9 mouse cellular contexts compared by ENCODE assay signal in the genomic region with DNA sequence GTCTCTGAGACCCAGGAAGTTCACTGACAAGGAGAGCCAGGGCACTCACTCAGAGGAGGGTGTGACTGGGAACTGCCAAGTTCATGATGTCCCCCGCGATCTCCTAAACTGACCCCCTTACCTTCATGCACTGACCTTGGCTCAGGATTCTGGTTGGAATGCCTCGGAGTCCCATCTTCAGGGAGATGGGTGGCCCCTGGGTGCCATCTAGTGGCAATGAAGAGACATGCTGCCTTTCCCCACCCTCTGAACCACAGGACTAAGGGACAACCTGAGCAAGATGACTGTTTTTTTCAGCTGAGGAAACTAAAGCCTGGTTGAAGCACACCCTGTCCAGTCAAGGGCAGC. TPM values are rescaled to one million over a fixed set of nuclear protein-coding genes. Genes with fewer than 3 reads are reported as not detected.
DNase-seq lines count a peak whose midpoint lies in the region; ATAC-seq and TF ChIP-seq lines count a peak whose summit lies in the region.
"Had no signal": no experiment of that assay in that cellular context is flagged by ENCODE, and none has a peak within 500 bp of the region (broad histone marks: within the 10 kb centered on the region; RNA-seq: fewer than 3 reads in every experiment).

No protein-coding gene starts in this region.

- WGBS in hindbrain, embryonic 11.5 days = 21% methylated on average over 3 of the region's 3 CpGs
- WGBS in hindbrain, embryonic 13.5 days = 16% methylated on average over 3 of the region's 3 CpGs
- WGBS in cerebellum, adult 2 months = 0% methylated on average over 3 of the region's 3 CpGs

- peak; percentile 86 for TF ChIP-seq CTCF in E14TG2a.4 (conservative IDR thresholded peaks at IDR 0.05; ENCODE audit: low read length)
- peak; percentile 96 for TF ChIP-seq CTCF in cerebellum, adult 2 months (IDR thresholded peaks at IDR 0.05; ENCODE audit: borderline replicate concordance, insufficient read depth, low read depth, low read length)

- DNase-seq in hindbrain, embryonic 11.5 days (ENCODE audit: low spot score) = peak; percentile 70
- peak; percentile 60 to 62 for DNase-seq in cerebellum, adult 2 months
- DNase-seq in gastrocnemius, postnatal 4 days (ENCODE audit: low spot score in 2 of 2) = peak; percentile 46 to 49
- peak; percentile 55 to 74 for DNase-seq in kidney, postnatal 36 days

- ATAC-seq in hindbrain, embryonic 11.5 days (ENCODE audit: low FRiP score) = no peak
- no peak for ATAC-seq in hindbrain, embryonic 13.5 days (ENCODE audit: low FRiP score)
- peak; percentile 37; the same call in 1 of the 2 replicates for ATAC-seq in megakaryocyte progenitor cell, adult 5-6 weeks (replicated peaks; ENCODE audit: poor library complexity)
- no peak for ATAC-seq in erythroid progenitor cell, adult 5-6 weeks (replicated peaks; ENCODE audit: low FRiP score, poor library complexity, severe bottlenecking)

- H3K4me1 ChIP-seq in hindbrain, embryonic 11.5 days (replicated peaks; ENCODE audit: control insufficient read depth, insufficient read depth, low read length) = no peaks in the 10 kb centered on the region
- H3K4me1 ChIP-seq in hindbrain, embryonic 13.5 days (replicated peaks) = 0 out of 2 replicates have a peak, but pooled peaks cover 2% of the 10 kb centered on the region
- peaks cover 17% of the 10 kb centered on the region for H3K4me1 ChIP-seq in E14TG2a.4 (replicated peaks; ENCODE audit: low read depth, low read length)
- no peaks in the 10 kb centered on the region; the same call in 1 of the 2 replicates for H3K4me1 ChIP-seq in cerebellum, adult 2 months (ENCODE audit: control insufficient read depth, insufficient read depth, low read length)
- H3K4me1 ChIP-seq: limb, embryonic 12.5 days had no signal

- H3K27me3 ChIP-seq in hindbrain, embryonic 11.5 days (ENCODE audit: control insufficient read depth, insufficient read depth, low read length) = no peaks in the 10 kb centered on the region
- H3K27me3 ChIP-seq in hindbrain, embryonic 13.5 days = 0 out of 2 replicates have a peak, but pooled peaks cover 6% of the 10 kb centered on the region
- peaks cover 9% of the 10 kb centered on the region for H3K27me3 ChIP-seq in E14TG2a.4 (ENCODE audit: insufficient read depth, low read length)
- H3K27me3 ChIP-seq in cerebellum, adult 2 months (ENCODE audit: control insufficient read depth, insufficient read depth, low read length) = no peaks in the 10 kb centered on the region

- H3K9ac ChIP-seq in hindbrain, embryonic 11.5 days (ENCODE audit: low read depth, low read length) = no peak overlapping the region
- no peak overlapping the region for H3K9ac ChIP-seq in hindbrain, embryonic 13.5 days
- H3K9ac ChIP-seq: limb, embryonic 12.5 days had no signal

- H3K4me2 ChIP-seq in hindbrain, embryonic 11.5 days (replicated peaks; ENCODE audit: low read depth, low read length) = no peak overlapping the region
- H3K4me2 ChIP-seq in hindbrain, embryonic 13.5 days = no peak overlapping the region
- H3K4me2 ChIP-seq: limb, embryonic 12.5 days had no signal

- no peak for TF ChIP-seq POLR2A in cerebellum, adult 2 months (IDR thresholded peaks at IDR 0.05; ENCODE audit: borderline replicate concordance, insufficient read depth, low read length)

- H3K27ac ChIP-seq in hindbrain, embryonic 11.5 days (ENCODE audit: low read depth, low read length) = no peak overlapping the region
- H3K27ac ChIP-seq in hindbrain, embryonic 13.5 days = no peak overlapping the region
- no peak overlapping the region for H3K27ac ChIP-seq in cerebellum, adult 2 months (ENCODE audit: insufficient read depth, low read length)
- H3K27ac ChIP-seq: limb, embryonic 12.5 days had no signal

- H3K4me3 ChIP-seq in hindbrain, embryonic 11.5 days (ENCODE audit: low read depth, low read length) = no peak overlapping the region
- no peak overlapping the region for H3K4me3 ChIP-seq in hindbrain, embryonic 13.5 days
- no peak overlapping the region for H3K4me3 ChIP-seq in E14TG2a.4 (replicated peaks; ENCODE audit: low read length)
- H3K4me3 ChIP-seq in cerebellum, adult 2 months (replicated peaks; ENCODE audit: insufficient read depth, low read depth, low read length) = no peak overlapping the region
- H3K4me3 ChIP-seq: limb, embryonic 12.5 days had no signal

- H3K9me3 ChIP-seq in hindbrain, embryonic 11.5 days (ENCODE audit: control insufficient read depth, low read length) = no peaks in the 10 kb centered on the region
- H3K9me3 ChIP-seq in hindbrain, embryonic 13.5 days = no peaks in the 10 kb centered on the region
- peaks cover 5% of the 10 kb centered on the region for H3K9me3 ChIP-seq in E14TG2a.4 (ENCODE audit: low read length)

- H3K36me3 ChIP-seq in hindbrain, embryonic 11.5 days (ENCODE audit: control insufficient read depth, insufficient read depth, low read length) = no peaks in the 10 kb centered on the region
- H3K36me3 ChIP-seq in hindbrain, embryonic 13.5 days = no peaks in the 10 kb centered on the region
- no peaks in the 10 kb centered on the region for H3K36me3 ChIP-seq in E14TG2a.4 (ENCODE audit: insufficient read depth, low read length)
- H3K36me3 ChIP-seq: limb, embryonic 12.5 days had no signal

RNA-seq across cellular contexts. Expression of a gene that starts 40.7 kb away (rescaled TPM):
- not detected in 2 replicates for polyA plus RNA-seq in hindbrain, embryonic 11.5 days (2014; fragmentation: Nextera tagmentation; extraction: Ambion mirVana)
- polyA plus RNA-seq in hindbrain, embryonic 13.5 days (2015; fragmentation: Nextera tagmentation; extraction: Ambion mirVana) = not detected in 2 replicates
- 0.30 and 0.49 TPM in 2 replicates for polyA plus RNA-seq in cerebellum, adult 2 months (2012; rRNA removed)
- 1 to 10 TPM; 5.9 to 7.8 TPM for total RNA-seq in gastrocnemius, postnatal 4 days (2021)
- total RNA-seq in megakaryocyte progenitor cell, adult 5-6 weeks (2015) = not detected in 2 replicates
- not detected in 2 replicates for total RNA-seq in megakaryocyte progenitor cell, adult 5-6 weeks (2017)
- not detected in 2 replicates for total RNA-seq in erythroid progenitor cell, adult 5-6 weeks (2015; ENCODE audit: low replicate concordance)
- total RNA-seq in erythroid progenitor cell, adult 5-6 weeks (2017; ENCODE audit: low replicate concordance) = not detected in 2 replicates
- polyA plus RNA-seq: limb, embryonic 12.5 days had no signal

RNA-seq across cellular contexts. Expression of a gene that starts 46.6 kb away (rescaled TPM):
- 0.39 and 0.53 TPM in 2 replicates for polyA plus RNA-seq in hindbrain, embryonic 11.5 days (2014; fragmentation: Nextera tagmentation; extraction: Ambion mirVana)
- 0.44 and 0.62 TPM in 2 replicates for polyA plus RNA-seq in hindbrain, embryonic 13.5 days (2015; fragmentation: Nextera tagmentation; extraction: Ambion mirVana)
- 0.59 and 0.93 TPM in 2 replicates for polyA plus RNA-seq in cerebellum, adult 2 months (2012; rRNA removed)
- 100 to 1,000 TPM; 153 to 201 TPM for total RNA-seq in gastrocnemius, postnatal 4 days (2021)
- not detected in 2 replicates for total RNA-seq in megakaryocyte progenitor cell, adult 5-6 weeks (2015)
- total RNA-seq in megakaryocyte progenitor cell, adult 5-6 weeks (2017) = not detected in 2 replicates
- not detected in 2 replicates for total RNA-seq in erythroid progenitor cell, adult 5-6 weeks (2015; ENCODE audit: low replicate concordance)
- not detected in 2 replicates for total RNA-seq in erythroid progenitor cell, adult 5-6 weeks (2017; ENCODE audit: low replicate concordance)

RNA-seq across cellular contexts. Expression of a gene that starts 55.5 kb away (rescaled TPM):
- polyA plus RNA-seq in hindbrain, embryonic 11.5 days (2014; fragmentation: Nextera tagmentation; extraction: Ambion mirVana) = 64.6 and 67.6 TPM in 2 replicates
- polyA plus RNA-seq in hindbrain, embryonic 13.5 days (2015; fragmentation: Nextera tagmentation; extraction: Ambion mirVana) = 53.2 and 57.8 TPM in 2 replicates
- polyA plus RNA-seq in cerebellum, adult 2 months (2012; rRNA removed) = 27.2 and 28.8 TPM in 2 replicates
- 10 to 100 TPM; 38.5 to 38.9 TPM for total RNA-seq in gastrocnemius, postnatal 4 days (2021)
- total RNA-seq in megakaryocyte progenitor cell, adult 5-6 weeks (2015) = 25.3 and 26.4 TPM in 2 replicates
- 32.4 and 34.2 TPM in 2 replicates for total RNA-seq in megakaryocyte progenitor cell, adult 5-6 weeks (2017)
- 7.9 and 9.2 TPM in 2 replicates for total RNA-seq in erythroid progenitor cell, adult 5-6 weeks (2015; ENCODE audit: low replicate concordance)
- total RNA-seq in erythroid progenitor cell, adult 5-6 weeks (2017; ENCODE audit: low replicate concordance) = 4.6 and 11.0 TPM in 2 replicates

Comparison
In these comparisons a context has a peak if more than half of its experiments do, and no peak if none do; other contexts are left out.
1. RNA of a gene that starts 40.7 kb away (total RNA-seq): 5.9 to 7.8 TPM in gastrocnemius, postnatal 4 days; not detected in megakaryocyte progenitor cell, adult 5-6 weeks and not detected in erythroid progenitor cell, adult 5-6 weeks; every median in the first group is over 4 times any median in the second.
2. RNA of a gene that starts 46.6 kb away (total RNA-seq): 153 to 201 TPM in gastrocnemius, postnatal 4 days; not detected in megakaryocyte progenitor cell, adult 5-6 weeks and not detected in erythroid progenitor cell, adult 5-6 weeks; every median in the first group is over 100 times any median in the second.
3. Peak in every context shown above with its lines, with median percentiles within 50 percentile points of each other: DNase-seq.